In the genomic region with DNA sequence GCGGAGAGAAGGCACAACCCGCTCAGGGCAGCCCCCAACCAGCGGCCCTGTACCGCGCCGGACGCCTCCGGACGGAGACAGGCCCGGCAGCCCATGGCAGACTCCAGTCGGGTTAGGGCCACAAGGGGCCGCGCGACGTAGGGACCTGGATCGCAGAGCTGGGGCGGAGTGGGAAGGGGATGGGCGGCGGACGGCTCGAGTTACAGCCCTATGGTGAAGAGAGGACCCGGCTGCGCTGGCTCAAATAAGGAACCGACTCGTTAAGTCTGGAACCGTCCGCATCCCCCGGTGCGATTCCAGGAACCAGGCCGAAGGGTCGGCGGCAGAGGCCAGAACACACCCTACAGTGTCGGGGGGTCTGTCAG, we compare ENCODE assay signal across 9 mouse cellular contexts. TPM values are rescaled to one million over a fixed set of nuclear protein-coding genes. Genes with fewer than 3 reads are reported as not detected.
DNase-seq lines count a peak whose midpoint lies in the region; ATAC-seq and TF ChIP-seq lines count a peak whose summit lies in the region.
"Had no signal": no experiment of that assay in that cellular context is flagged by ENCODE, and none has a peak within 500 bp of the region (broad histone marks: within the 10 kb centered on the region; RNA-seq: fewer than 3 reads in every experiment).

A gene (minus strand): TSS at position 299 of the 365 bp plus-strand sequence.

- H3K4me1 ChIP-seq in lung, adult 2 months (ENCODE audit: control insufficient read depth, insufficient read depth, low read length), result peaks cover 11% of the 10 kb centered on the region
- peaks cover 31% of the 10 kb centered on the region for H3K4me1 ChIP-seq in neural tube, embryonic 15.5 days

- no peak for TF ChIP-seq POLR2A in lung, adult 2 months (IDR thresholded peaks at IDR 0.05; ENCODE audit: borderline replicate concordance, extremely low read depth, low read depth, low read length)

- peak; percentile 37; the same call in 1 of the 2 replicates for ATAC-seq in neural tube, embryonic 15.5 days (ENCODE audit: low FRiP score)

- TF ChIP-seq CTCF in lung, adult 2 months (IDR thresholded peaks at IDR 0.05; ENCODE audit: insufficient read depth, low read length), result no peak

- no peaks in the 10 kb centered on the region for H3K9me3 ChIP-seq in neural tube, embryonic 15.5 days (replicated peaks)

- peak within 1 kb of the TSS; percentile 11 for H3K4me3 ChIP-seq in lung, adult 2 months (replicated peaks; ENCODE audit: extremely low read depth, low read depth, low read length)
- H3K4me3 ChIP-seq in neural tube, embryonic 15.5 days (replicated peaks), result peak within 1 kb of the TSS; percentile 33

- peaks cover 73% of the 10 kb centered on the region for H3K27me3 ChIP-seq in neural tube, embryonic 15.5 days (replicated peaks)

- peaks cover 65% of the 10 kb centered on the region for H3K36me3 ChIP-seq in neural tube, embryonic 15.5 days

- peak within 1 kb of the TSS; percentile 59 for H3K4me2 ChIP-seq in neural tube, embryonic 15.5 days

- H3K27ac ChIP-seq in neural tube, embryonic 15.5 days (replicated peaks), result no peak within 1 kb of the TSS

- peak within 1 kb of the TSS; percentile 29 for H3K9ac ChIP-seq in neural tube, embryonic 15.5 days (replicated peaks)

- under 1% methylated on average over 33 of the region's 33 CpGs for WGBS in lung, adult 2 months
- WGBS in neural tube, embryonic 15.5 days, result under 1% methylated on average over 33 of the region's 33 CpGs

- peak; percentile 62 for DNase-seq in adrenal gland, postnatal 10 days
- no peak for DNase-seq in adrenal gland, adult 8-10 months
- DNase-seq in brain, adult 2 months (ENCODE audit: low read depth, low spot score), result peak; percentile 39
- peak; percentile 50 to 72 for DNase-seq in gastrocnemius, postnatal 4 days (ENCODE audit: low spot score in 2 of 2)
- peak; percentile 34 for DNase-seq in induced T-regulatory cell, adult 2 months (ENCODE audit: low read depth)
- no peak for DNase-seq in lung, adult 2 months
- no peak for DNase-seq in layer of hippocampus, adult 9-10 months (ENCODE audit: low spot score)

RNA-seq across cellular contexts. Expression of the gene that starts here (rescaled TPM):
- total RNA-seq in adrenal gland, postnatal 10 days (2021), result 10 to 100 TPM; 16.6 to 18.9 TPM
- total RNA-seq in adrenal gland, adult 8-10 months (2022), result 1 to 10 TPM; 4.8 to 8.4 (median 6.7) TPM
- total RNA-seq in gastrocnemius, postnatal 4 days (2021), result 10 to 100 TPM; 30.1 to 37.9 TPM
- 30.8 and 42.7 TPM in 2 replicates for polyA plus RNA-seq in lung, adult 2 months (2012; rRNA removed)
- 6.5 and 10.5 TPM in 2 replicates for polyA plus RNA-seq in neural tube, embryonic 15.5 days (2015; fragmentation: Nextera tagmentation; extraction: Ambion mirVana)
- polyA plus RNA-seq: erythroblast, embryonic 14.5 days had no signal

Comparison
In these comparisons a context has a peak if more than half of its experiments do, and no peak if none do; other contexts are left out.
1. DNase-seq: peak in adrenal gland, postnatal 10 days (single experiment), brain, adult 2 months (single experiment), gastrocnemius, postnatal 4 days (2 of 2) and induced T-regulatory cell, adult 2 months (single experiment); none in adrenal gland, adult 8-10 months (single experiment), lung, adult 2 months (single experiment) and layer of hippocampus, adult 9-10 months (single experiment).